Mouse (Mus musculus): ENCODE results near the gene Cpeb1.

- no peak for TF ChIP-seq CTCF (IDR thresholded peaks at IDR 0.05; ENCODE audit: insufficient read depth, low read length)
- no peak for TF ChIP-seq POLR2A (IDR thresholded peaks at IDR 0.05; ENCODE audit: borderline replicate concordance, extremely low read depth, low read depth, low read length)
These were observed 133.5 kb downstream of the Cpeb1 start for GRCm38 (mm10) chr7:81321776-81322175.
